Mouse (Mus musculus) spleen, adult 2 months (tissue): Measurements from ENCODE around the gene Plcb4.

Experiments used
- CTCF ChIP-seq: fragments of 200-500 bp; IDR thresholded peaks from 2 replicates; pipeline ENCODE4 v1.5.1; 2011; ENCODE audit warnings: mild to moderate bottlenecking, inconsistent platforms; ENCODE audit not compliant: insufficient read depth, insufficient read length, insufficient replicate concordance; ENCODE audit errors: extremely low read depth
- POLR2A ChIP-seq: fragments of 200-500 bp; IDR thresholded peaks from 2 replicates; pipeline ENCODE4 v1.6.1; 2011; ENCODE audit warnings: low read depth, low read length, inconsistent platforms

DNA sequence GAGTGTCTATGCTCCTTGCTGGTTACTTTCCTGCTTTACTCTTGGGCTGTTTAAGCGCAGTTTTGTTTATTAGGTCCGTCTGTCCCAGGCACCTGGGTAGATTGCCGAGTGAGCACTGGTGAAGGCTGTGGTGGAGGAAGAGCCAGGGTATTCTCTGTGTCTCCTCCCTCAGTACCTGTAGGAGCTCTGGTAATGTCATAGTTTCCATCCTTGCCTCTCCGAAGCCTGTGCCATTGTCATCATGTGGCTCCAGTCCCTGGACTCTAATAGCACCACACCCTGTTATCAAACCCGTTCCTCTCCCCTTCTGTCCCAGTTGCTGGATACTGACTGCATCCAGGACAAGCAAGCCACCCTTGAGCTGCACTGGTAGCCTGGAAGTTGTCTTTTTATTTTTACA lies 89.6 kb downstream of the Plcb4 start:
- TF ChIP-seq CTCF (no peak), POLR2A (no peak)
